Mouse (Mus musculus) cerebellum, postnatal 14 days (tissue): ENCODE measurements around the gene P3h4.

Experiments
- DNase-seq, 2 experiments: peaks; one replicate each; pipeline ENCODE4 v3.0.0; 2021; ENCODE audit warnings: mixed read lengths in 2 of 2

Gene P3h4

GRCm38 (mm10) chr11:100408076-100408834 is 6.4 kb downstream of the P3h4 start:
- peak; percentile 79 to 83 for DNase-seq

- DNase-seq, result peak; percentile 80 to 90
These were observed 7.5 kb downstream of the P3h4 start for GRCm38 (mm10) chr11:100406995-100407705.

- DNase-seq, result peak; percentile 52 to 55
These were observed 8.4 kb downstream of the P3h4 start for GRCm38 (mm10) chr11:100406273-100406672.

- no peak for DNase-seq
These were observed 10.1 kb downstream of the P3h4 start for GRCm38 (mm10) chr11:100404456-100405074.

- no peak for DNase-seq
These were observed 11.0 kb downstream of the P3h4 start for GRCm38 (mm10) chr11:100403445-100404134.

GRCm38 (mm10) chr11:100402682-100403081 is 12.0 kb downstream of the P3h4 start:
- no peak for DNase-seq

GRCm38 (mm10) chr11:100402240-100402639 is 12.4 kb downstream of the P3h4 start:
- DNase-seq, result no peak

- DNase-seq, result no peak
These were observed 13.8 kb downstream of the P3h4 start for GRCm38 (mm10) chr11:100400842-100401241.

- peak in 1 of 2 experiments; percentile 36 for DNase-seq
These were observed 14.7 kb downstream of the P3h4 start for GRCm38 (mm10) chr11:100399727-100400538.

- no peak for DNase-seq
These were observed 15.3 kb downstream of the P3h4 start for GRCm38 (mm10) chr11:100399320-100399719.

- no peak for DNase-seq
These were observed 16.1 kb downstream of the P3h4 start for GRCm38 (mm10) chr11:100398517-100398916.

GRCm38 (mm10) chr11:100397600-100398389 is 16.8 kb downstream of the P3h4 start, which contains the start of gene Jup:
Jup (minus strand) TSS chr11:100397763.
- DNase-seq, result peak; percentile 100

GRCm38 (mm10) chr11:100396886-100397599 is 17.6 kb downstream of the P3h4 start:
- DNase-seq, result peak; percentile 69 to 72

GRCm38 (mm10) chr11:100395861-100396631 is 18.6 kb downstream of the P3h4 start:
- DNase-seq, result peak; percentile 56 to 72

- peak; percentile 65 to 73 for DNase-seq
These were observed 19.4 kb downstream of the P3h4 start for GRCm38 (mm10) chr11:100395200-100395599.

GRCm38 (mm10) chr11:100394353-100395074 is 20.1 kb downstream of the P3h4 start:
- DNase-seq, result no peak

GRCm38 (mm10) chr11:100393733-100394132 is 20.9 kb downstream of the P3h4 start:
- DNase-seq, result no peak

GRCm38 (mm10) chr11:100392958-100393357 is 21.7 kb downstream of the P3h4 start:
- DNase-seq, result peak in 1 of 2 experiments; percentile 36

- DNase-seq, result no peak
These were observed 22.7 kb downstream of the P3h4 start for GRCm38 (mm10) chr11:100391884-100392345.
